Mouse (Mus musculus) MEL (cell line): ENCODE data around the gene Slc16a8. TPM values are rescaled to one million over a fixed set of nuclear protein-coding genes. Genes with fewer than 3 reads are reported as not detected.

Source experiments
- DNase-seq: peaks from one replicate; pipeline ENCODE4 v3.0.0; 2011; ENCODE audit warnings: low read depth, low spot score
- H3K27ac ChIP-seq: 2 replicates; pipeline ENCODE4 v1.5.1; 2012; ENCODE audit warnings: low read depth, mild to moderate bottlenecking, control low read depth, low read length, moderate library complexity; ENCODE audit not compliant: control insufficient read depth
- H3K27me3 ChIP-seq, 2 experiments: fragments of 150-350 bp in 1 of 2; sonication (generic) in 1 of 2; 2 replicates each; pipeline ENCODE4 v1.6.1; 2012; ENCODE audit warnings: low read length in 2 of 2, mild to moderate bottlenecking in 2 of 2, improper control_type of control experiment in 1 of 2, moderate library complexity in 1 of 2; ENCODE audit not compliant: insufficient read depth in 2 of 2, control insufficient read depth in 1 of 2
- H3K36me3 ChIP-seq, 2 experiments: 2 replicates each; pipeline ENCODE4 v1.6.1; 2012 to 2014; ENCODE audit warnings: low read length in 2 of 2, improper control_type of control experiment in 1 of 2, inconsistent platforms in 1 of 2, mild to moderate bottlenecking in 1 of 2; ENCODE audit not compliant: insufficient read depth in 2 of 2, control insufficient read depth in 1 of 2
- H3K4me1 ChIP-seq, 2 experiments: fragments of 150-350 bp in 1 of 2; sonication (generic) in 1 of 2; 2 replicates each; pipeline ENCODE4 v1.6.1; 2012; ENCODE audit warnings: low read length in 2 of 2, improper control_type of control experiment in 1 of 2, mild to moderate bottlenecking in 1 of 2; ENCODE audit not compliant: insufficient read depth in 2 of 2, control insufficient read depth in 1 of 2
- H3K4me3 ChIP-seq, 2 experiments: fragments of 150-350 bp in 1 of 2; sonication (generic) in 1 of 2; 2 replicates each; pipeline ENCODE4 v1.5.1; 2012; ENCODE audit warnings: low read depth in 2 of 2, low read length in 2 of 2, mild to moderate bottlenecking in 2 of 2, moderate library complexity in 2 of 2, control low read depth in 1 of 2, improper control_type of control experiment in 1 of 2; ENCODE audit not compliant: control insufficient read depth in 1 of 2, insufficient read depth in 1 of 2
- H3K79me2 ChIP-seq: 2 replicates; pipeline ENCODE4 v1.6.1; 2012; ENCODE audit warnings: mild to moderate bottlenecking, low read length, moderate library complexity; ENCODE audit not compliant: control insufficient read depth, poor library complexity, insufficient read depth
- H3K9ac ChIP-seq: 2 replicates; pipeline ENCODE4 v1.6.1; 2012; ENCODE audit warnings: low read depth, mild to moderate bottlenecking, control low read depth, low read length, moderate library complexity; ENCODE audit not compliant: control insufficient read depth, poor library complexity, severe bottlenecking
- H3K9me3 ChIP-seq: fragments of 150-350 bp; sonication (generic); replicated peaks from 2 replicates; pipeline ENCODE4 v1.6.1; 2012; ENCODE audit warnings: mild to moderate bottlenecking, low read length, improper control_type of control experiment, moderate library complexity; ENCODE audit not compliant: insufficient read depth
- CHD2 ChIP-seq: IDR thresholded peaks from 2 replicates; pipeline ENCODE4 v1.6.1; 2011; ENCODE audit warnings: low read length, improper control_type of control experiment
- E2F4 ChIP-seq: IDR thresholded peaks from 2 replicates; pipeline ENCODE4 v1.6.1; 2011; ENCODE audit warnings: low read depth, low read length, improper control_type of control experiment, borderline replicate concordance
- GABPA ChIP-seq: IDR thresholded peaks from 2 replicates; pipeline ENCODE4 v1.6.1; 2012; ENCODE audit warnings: low read depth, mild to moderate bottlenecking, inconsistent platforms, low read length, improper control_type of control experiment, moderate library complexity
- GATA1 ChIP-seq: IDR thresholded peaks from 2 replicates; pipeline ENCODE4 v1.6.1; 2011; ENCODE audit warnings: low read depth, low read length, improper control_type of control experiment
- KAT2A ChIP-seq: conservative IDR thresholded peaks from 2 replicates; pipeline ENCODE4 v1.6.1; 2012; ENCODE audit warnings: low read depth, low read length, improper control_type of control experiment, inconsistent platforms
- MAX ChIP-seq: IDR thresholded peaks from 2 replicates; pipeline ENCODE4 v1.6.1; 2011; ENCODE audit warnings: low read length, improper control_type of control experiment
- MAZ ChIP-seq: IDR thresholded peaks from 2 replicates; pipeline ENCODE4 v1.6.1; 2012; ENCODE audit warnings: low read depth, mild to moderate bottlenecking, inconsistent platforms, low read length, improper control_type of control experiment
- MEF2A ChIP-seq: IDR thresholded peaks from 2 replicates; pipeline ENCODE4 v1.6.1; 2014; ENCODE audit warnings: low read depth, mild to moderate bottlenecking, inconsistent platforms, low read length, improper control_type of control experiment; ENCODE audit not compliant: poor library complexity, insufficient replicate concordance, severe bottlenecking; ENCODE audit errors: extremely low read depth
- MXI1 ChIP-seq: IDR thresholded peaks from 2 replicates; pipeline ENCODE4 v1.6.1; 2011; ENCODE audit warnings: mild to moderate bottlenecking, low read depth, low read length, improper control_type of control experiment
- NELFE ChIP-seq: IDR thresholded peaks from 2 replicates; pipeline ENCODE4 v1.6.1; 2011; ENCODE audit warnings: low read depth, low read length, improper control_type of control experiment
- POLR2A ChIP-seq, 2 experiments: IDR thresholded peaks; 2 replicates each; pipeline ENCODE4 v1.6.1; 2011 to 2012; ENCODE audit warnings: low read length in 2 of 2, mild to moderate bottlenecking in 2 of 2, control low read depth in 1 of 2, improper control_type of control experiment in 1 of 2, low read depth in 1 of 2, moderate library complexity in 1 of 2; ENCODE audit not compliant: control insufficient read depth in 1 of 2, insufficient read depth in 1 of 2, poor library complexity in 1 of 2
- POLR2AphosphoS2 ChIP-seq: IDR thresholded peaks from 2 replicates; pipeline ENCODE4 v1.6.1; 2011; ENCODE audit warnings: low read length, improper control_type of control experiment
- POLR2AphosphoS5 ChIP-seq: IDR thresholded peaks from 2 replicates; pipeline ENCODE4 v1.6.1; 2012; ENCODE audit warnings: low read depth, borderline replicate concordance, mild to moderate bottlenecking, inconsistent platforms, low read length, moderate library complexity, mixed read lengths
- SIN3A ChIP-seq: IDR thresholded peaks from 2 replicates; pipeline ENCODE4 v1.6.1; 2012; ENCODE audit warnings: low read length, improper control_type of control experiment, inconsistent platforms
- SMC3 ChIP-seq: IDR thresholded peaks from 2 replicates; pipeline ENCODE4 v1.6.1; 2011; ENCODE audit warnings: low read depth, low read length, improper control_type of control experiment
- UBTF ChIP-seq: IDR thresholded peaks from 2 replicates; pipeline ENCODE4 v1.6.1; 2012; ENCODE audit warnings: low read depth, mild to moderate bottlenecking, inconsistent platforms, low read length, improper control_type of control experiment, moderate library complexity, borderline replicate concordance; ENCODE audit not compliant: insufficient read depth
- USF2 ChIP-seq, 2 experiments: IDR thresholded peaks; 2 replicates each; pipeline ENCODE4 v1.6.1; 2011 to 2012; ENCODE audit warnings: improper control_type of control experiment in 2 of 2, low read length in 2 of 2, borderline replicate concordance in 1 of 2, inconsistent platforms in 1 of 2, low read depth in 1 of 2, mild to moderate bottlenecking in 1 of 2; ENCODE audit not compliant: insufficient read depth in 1 of 2
- ZC3H11A ChIP-seq: IDR thresholded peaks from 2 replicates; pipeline ENCODE4 v1.6.1; 2012; ENCODE audit warnings: low read depth, mild to moderate bottlenecking, inconsistent platforms, low read length, improper control_type of control experiment
- ZKSCAN1 ChIP-seq: IDR thresholded peaks from 2 replicates; pipeline ENCODE4 v1.6.1; 2012; ENCODE audit warnings: low read depth, mild to moderate bottlenecking, inconsistent platforms, low read length, improper control_type of control experiment, moderate library complexity
- ZNF384 ChIP-seq: IDR thresholded peaks from 2 replicates; pipeline ENCODE4 v1.6.1; 2012; ENCODE audit warnings: low read depth, mild to moderate bottlenecking, inconsistent platforms, low read length, improper control_type of control experiment
- polyA plus RNA-seq, 2 experiments: library from polyadenylated mRNA; stranded (reverse) in 1 of 2; unstranded in 1 of 2; fragments of >175 nt in 1 of 2; fragments of >200 nt in 1 of 2; gene quantifications; 2 replicates each; pipeline versions ENCODE4 v1.2.1 to v1.2.4; 2012; ENCODE audit warnings: low replicate concordance in 2 of 2, low read depth in 1 of 2; ENCODE audit not compliant: insufficient read length in 2 of 2, insufficient read depth in 1 of 2, missing spikeins in 1 of 2
- total RNA-seq: library from RNA; depleted of rRNA; stranded (reverse); fragments of 300-350 nt; gene quantifications from 2 replicates; pipeline ENCODE4 v1.2.3, GENCODE M21; 2012

Gene Slc16a8
- total and polyA plus RNA-seq, 3 experiments, result 0.15 to 0.47 TPM; not detected in 1

DNA sequence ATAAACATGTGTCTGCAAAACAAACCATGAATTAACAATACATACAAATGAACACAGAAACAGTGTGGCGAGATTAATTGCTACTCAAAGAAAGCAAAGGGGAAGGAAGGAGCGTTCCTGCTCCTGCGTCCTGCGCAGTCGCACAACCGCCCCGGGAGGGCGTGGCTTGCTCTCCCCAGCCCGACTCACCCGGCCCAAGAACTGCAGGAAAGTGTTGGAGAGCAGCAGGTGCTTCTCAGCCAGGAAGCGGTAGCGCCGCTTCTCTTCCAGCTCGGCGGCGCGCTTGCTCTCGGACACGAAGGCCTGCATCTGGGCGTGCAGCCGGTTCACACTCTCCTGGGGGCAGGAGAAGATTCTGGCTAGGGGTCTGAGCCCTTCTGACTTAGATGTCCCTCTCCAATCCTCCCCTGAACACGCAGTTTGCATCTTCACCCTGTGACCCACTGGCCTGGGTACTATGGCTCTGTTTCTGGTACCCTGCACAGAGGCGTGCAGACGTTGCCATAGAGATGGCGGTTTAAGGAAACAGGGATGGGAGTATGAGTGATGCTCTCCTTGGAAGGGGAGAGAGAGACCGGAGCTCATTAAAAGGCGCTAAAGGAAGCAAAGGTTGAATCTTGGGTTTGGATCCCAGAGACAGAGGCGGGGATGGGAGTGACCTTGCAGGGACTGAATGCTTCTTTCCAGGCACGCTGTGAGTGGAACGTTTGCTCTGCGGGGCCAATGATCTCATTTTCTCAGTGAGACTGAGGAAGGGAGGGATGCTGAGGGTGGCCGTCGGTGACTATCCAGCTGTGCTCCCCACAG, 16.0 kb upstream of the Slc16a8 start (continued):
- no peak for TF ChIP-seq USF2 (IDR thresholded peaks at IDR 0.05; ENCODE audit: borderline replicate concordance in 1 of 2, insufficient read depth in 1 of 2, low read depth in 1 of 2, low read length in 2 of 2)
- no peak; the same call in 1 of the 2 replicates for TF ChIP-seq SMC3
- TF ChIP-seq POLR2AphosphoS5, result no peak
- no peak for TF ChIP-seq ZC3H11A
- peak; percentile 53; the same call in 1 of the 2 replicates for TF ChIP-seq MXI1
- TF ChIP-seq MAX, result peak; percentile 16; the same call in 1 of the 2 replicates
- peak; percentile 71; the same call in 1 of the 2 replicates for TF ChIP-seq POLR2AphosphoS2
- peak; percentile 84 for TF ChIP-seq NELFE
- TF ChIP-seq SIN3A, result peak; percentile 60
- no peak for TF ChIP-seq MEF2A
- no peak for TF ChIP-seq KAT2A
- no peak for TF ChIP-seq ZNF384
- no peak for TF ChIP-seq CHD2
- TF ChIP-seq POLR2A (IDR thresholded peaks at IDR 0.05; ENCODE audit: control insufficient read depth in 1 of 2, insufficient read depth in 1 of 2, low read depth in 1 of 2, low read length in 2 of 2, poor library complexity in 1 of 2), result peak; percentile 79 to 91
- TF ChIP-seq GATA1, result no peak
- 0 out of 2 replicates have a peak, but pooled peaks have one; percentile 34 for TF ChIP-seq E2F4
- TF ChIP-seq, all 39 proteins: peak for 16

- no peak overlapping the region for H3K27ac ChIP-seq
- no peak for DNase-seq
- no peaks in the 10 kb centered on the region for H3K36me3 ChIP-seq
- TF ChIP-seq MAZ (no peak), UBTF (no peak), ZKSCAN1 (no peak), GABPA (no peak)
- H3K4me1 ChIP-seq, result no peaks in the 10 kb centered on the region
- H3K4me3 ChIP-seq, result no peak overlapping the region
- H3K9me3 ChIP-seq, result no peaks in the 10 kb centered on the region
- H3K9ac ChIP-seq, result no peak overlapping the region
- no peaks in the 10 kb centered on the region; the same call in 1 of the 2 replicates for H3K79me2 ChIP-seq
- H3K27me3 ChIP-seq, result no peaks in the 10 kb centered on the region
Measured at GRCm38 (mm10) chr15:79268521-79268920, 14.0 kb upstream of the Slc16a8 start.
